Mouse (Mus musculus) small intestine, adult 2 months (tissue): ENCODE data around the gene Hoxb1.

Experiments
- CTCF ChIP-seq: fragments of 200-500 bp; IDR thresholded peaks from 2 replicates; pipeline ENCODE4 v1.5.1; 2012; ENCODE audit warnings: low read depth, mild to moderate bottlenecking, control low read depth, inconsistent platforms, low read length, moderate library complexity, mixed read lengths; ENCODE audit not compliant: insufficient replicate concordance, insufficient read length; ENCODE audit errors: extremely low read depth
- POLR2A ChIP-seq: fragments of 200-500 bp; IDR thresholded peaks from 2 replicates; pipeline ENCODE4 v1.6.1; 2012; ENCODE audit warnings: low read depth, mild to moderate bottlenecking, control low read depth, inconsistent platforms, low read length, moderate library complexity

GRCm38 (mm10) chr11:96323154-96323553 lies 42.4 kb upstream of the Hoxb1 start, which contains the start of gene Hoxb3:
- TF ChIP-seq POLR2A (no peak), CTCF (no peak)
